ENCODE assay signal across 21 mouse cellular contexts in the genomic region with DNA sequence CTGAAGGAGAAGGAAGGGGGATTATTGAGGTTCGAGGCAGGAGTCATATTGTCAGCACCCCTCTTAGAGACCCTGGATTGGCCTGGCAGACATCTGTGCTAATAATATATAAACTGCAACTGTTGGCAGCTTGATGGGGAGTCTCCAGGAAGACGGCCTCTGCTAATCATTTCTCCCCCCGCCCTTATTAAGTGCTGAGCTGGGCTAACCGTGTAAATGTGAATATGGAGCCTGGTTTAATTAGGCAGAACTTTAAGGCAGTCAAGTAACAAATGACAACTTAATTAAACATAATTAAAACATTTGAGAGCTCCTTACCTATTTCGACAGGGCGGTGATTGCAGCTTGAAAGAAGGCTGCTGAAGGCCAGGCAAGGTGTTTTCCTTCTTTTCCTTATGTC.
DNase-seq lines count a peak whose midpoint lies in the region; ATAC-seq and TF ChIP-seq lines count a peak whose summit lies in the region.
"Had no signal": no experiment of that assay in that cellular context is flagged by ENCODE, and none has a peak within 500 bp of the region (broad histone marks: within the 10 kb centered on the region; RNA-seq: fewer than 3 reads in every experiment).

No protein-coding gene starts in this region.

- WGBS in hindbrain, embryonic 15.5 days = 52% methylated on average over 6 of the region's 6 CpGs
- 54% methylated on average over 6 of the region's 6 CpGs for WGBS in hindbrain, postnatal 0 days
- 60% methylated on average over 6 of the region's 6 CpGs for WGBS in neural tube, embryonic 14.5 days
- WGBS in forebrain, embryonic 14.5 days = 14% methylated on average over 6 of the region's 6 CpGs

- H3K4me2 ChIP-seq in hindbrain, embryonic 15.5 days = no peak overlapping the region
- no peak overlapping the region for H3K4me2 ChIP-seq in hindbrain, postnatal 0 days (ENCODE audit: low read depth, low read length)
- H3K4me2 ChIP-seq in neural tube, embryonic 14.5 days (ENCODE audit: low read depth, low read length) = no peak overlapping the region
- no peak overlapping the region for H3K4me2 ChIP-seq in forebrain, embryonic 14.5 days (ENCODE audit: low read length)
- H3K4me2 ChIP-seq: embryonic facial prominence, embryonic 15.5 days; heart, embryonic 12.5 days; limb, embryonic 15.5 days; liver, embryonic 13.5 days; midbrain, embryonic 12.5 days had no signal

- no peak overlapping the region for H3K27ac ChIP-seq in hindbrain, embryonic 15.5 days (replicated peaks)
- H3K27ac ChIP-seq in hindbrain, postnatal 0 days = no peak overlapping the region
- no peak overlapping the region for H3K27ac ChIP-seq in neural tube, embryonic 14.5 days (ENCODE audit: low read depth, low read length)
- no peak overlapping the region for H3K27ac ChIP-seq in forebrain, embryonic 14.5 days (ENCODE audit: low read depth, low read length)
- H3K27ac ChIP-seq: embryonic facial prominence, embryonic 10.5 days; embryonic facial prominence, embryonic 15.5 days; gastrocnemius, adult 2 months; heart, adult 2 months; kidney, postnatal 0 days; limb, embryonic 15.5 days; liver, embryonic 13.5 days; midbrain, embryonic 12.5 days had no signal

- H3K9me3 ChIP-seq in hindbrain, embryonic 15.5 days = no peaks in the 10 kb centered on the region
- no peaks in the 10 kb centered on the region for H3K9me3 ChIP-seq in hindbrain, postnatal 0 days (ENCODE audit: low read length)
- no peaks in the 10 kb centered on the region for H3K9me3 ChIP-seq in neural tube, embryonic 14.5 days (ENCODE audit: control insufficient read depth, low read length)
- H3K9me3 ChIP-seq in forebrain, embryonic 14.5 days (replicated peaks; ENCODE audit: control insufficient read depth, low read length) = no peaks in the 10 kb centered on the region
- H3K9me3 ChIP-seq: embryonic facial prominence, embryonic 10.5 days; embryonic facial prominence, embryonic 15.5 days; heart, embryonic 12.5 days; limb, embryonic 15.5 days; liver, embryonic 13.5 days; megakaryocyte, embryonic 14.5 days; midbrain, embryonic 12.5 days had no signal

- peak; percentile 63; the same call in 1 of the 2 replicates for ATAC-seq in hindbrain, embryonic 15.5 days (ENCODE audit: low FRiP score, low read depth)
- no peak for ATAC-seq in hindbrain, postnatal 0 days
- ATAC-seq in neural tube, embryonic 14.5 days (ENCODE audit: low read depth) = peak; percentile 66
- peak; percentile 70 for ATAC-seq in forebrain, embryonic 14.5 days

- H3K4me3 ChIP-seq in hindbrain, embryonic 15.5 days = no peak overlapping the region
- no peak overlapping the region for H3K4me3 ChIP-seq in hindbrain, postnatal 0 days (ENCODE audit: low read length)
- no peak overlapping the region for H3K4me3 ChIP-seq in neural tube, embryonic 14.5 days (ENCODE audit: low read depth, low read length)
- H3K4me3 ChIP-seq in forebrain, embryonic 14.5 days (ENCODE audit: low read depth, low read length) = no peak overlapping the region
- H3K4me3 ChIP-seq: embryonic facial prominence, embryonic 10.5 days; embryonic facial prominence, embryonic 15.5 days; gastrocnemius, adult 2 months; heart, adult 2 months; heart, embryonic 12.5 days; limb, embryonic 15.5 days; liver, embryonic 13.5 days; megakaryocyte, embryonic 14.5 days; midbrain, embryonic 12.5 days; myocyte had no signal

- no peak overlapping the region for H3K9ac ChIP-seq in hindbrain, embryonic 15.5 days
- H3K9ac ChIP-seq in hindbrain, postnatal 0 days (replicated peaks; ENCODE audit: low read length) = no peak overlapping the region
- no peak overlapping the region for H3K9ac ChIP-seq in neural tube, embryonic 14.5 days (replicated peaks; ENCODE audit: low read depth, low read length)
- no peak overlapping the region for H3K9ac ChIP-seq in forebrain, embryonic 14.5 days (ENCODE audit: low read length)
- H3K9ac ChIP-seq: embryonic facial prominence, embryonic 15.5 days; heart, embryonic 12.5 days; limb, embryonic 15.5 days; liver, embryonic 13.5 days; midbrain, embryonic 12.5 days had no signal

- H3K4me1 ChIP-seq in hindbrain, embryonic 15.5 days (replicated peaks) = no peaks in the 10 kb centered on the region
- no peaks in the 10 kb centered on the region for H3K4me1 ChIP-seq in hindbrain, postnatal 0 days (ENCODE audit: insufficient read depth, low read length)
- no peaks in the 10 kb centered on the region for H3K4me1 ChIP-seq in neural tube, embryonic 14.5 days (ENCODE audit: control insufficient read depth, insufficient read depth, low read length)
- H3K4me1 ChIP-seq in forebrain, embryonic 14.5 days (ENCODE audit: control insufficient read depth, insufficient read depth, low read length) = 0 out of 2 replicates have a peak, but pooled peaks cover 6% of the 10 kb centered on the region
- H3K4me1 ChIP-seq: embryonic facial prominence, embryonic 15.5 days; heart, embryonic 12.5 days; liver, embryonic 13.5 days; megakaryocyte, embryonic 14.5 days; midbrain, embryonic 12.5 days had no signal

- no peaks in the 10 kb centered on the region for H3K27me3 ChIP-seq in hindbrain, embryonic 15.5 days
- no peaks in the 10 kb centered on the region for H3K27me3 ChIP-seq in hindbrain, postnatal 0 days (ENCODE audit: insufficient read depth, low read length)
- H3K27me3 ChIP-seq in neural tube, embryonic 14.5 days (ENCODE audit: control insufficient read depth, insufficient read depth, low read length) = no peaks in the 10 kb centered on the region
- no peaks in the 10 kb centered on the region for H3K27me3 ChIP-seq in forebrain, embryonic 14.5 days (replicated peaks; ENCODE audit: control insufficient read depth, insufficient read depth, low read length)
- H3K27me3 ChIP-seq: embryonic facial prominence, embryonic 15.5 days; heart, embryonic 12.5 days; liver, embryonic 13.5 days; megakaryocyte, embryonic 14.5 days; midbrain, embryonic 12.5 days had no signal

- TF ChIP-seq CTCF in hindbrain, postnatal 0 days (IDR thresholded peaks at IDR 0.05; ENCODE audit: low read depth) = no peak

- DNase-seq in hindbrain, postnatal 0 days (ENCODE audit: low spot score) = no peak
- no peak for DNase-seq in neural tube, embryonic 10.5 days (ENCODE audit: extremely low spot score, low spot score)
- DNase-seq in forebrain, embryonic 14.5 days (ENCODE audit: low spot score) = peak; percentile 57
- no peak for DNase-seq in thymus, adult 18-20 months
- DNase-seq in frontal cortex, postnatal 36 days (ENCODE audit: low spot score in 2 of 2) = no peak
- DNase-seq: gastrocnemius, adult 2 months; gastrocnemius, postnatal 36 days; heart, adult 2 months; liver, embryonic 13.5 days; spleen, adult 18-20 months; thymus, postnatal 4 days had no signal

- no peaks in the 10 kb centered on the region for H3K36me3 ChIP-seq in hindbrain, embryonic 15.5 days
- H3K36me3 ChIP-seq in hindbrain, postnatal 0 days (ENCODE audit: insufficient read depth, low read length) = no peaks in the 10 kb centered on the region
- H3K36me3 ChIP-seq in neural tube, embryonic 14.5 days (ENCODE audit: control insufficient read depth, insufficient read depth, low read length) = no peaks in the 10 kb centered on the region
- no peaks in the 10 kb centered on the region for H3K36me3 ChIP-seq in forebrain, embryonic 14.5 days (ENCODE audit: control insufficient read depth, insufficient read depth, low read length)
- H3K36me3 ChIP-seq: embryonic facial prominence, embryonic 10.5 days; embryonic facial prominence, embryonic 15.5 days; heart, embryonic 12.5 days; limb, embryonic 15.5 days; liver, embryonic 13.5 days; midbrain, embryonic 12.5 days had no signal
